Mouse (Mus musculus) liver, postnatal 0 days (tissue): ENCODE data around the gene Gm28048. TPM values are rescaled to one million over a fixed set of nuclear protein-coding genes. Genes with fewer than 3 reads are reported as not detected.

ENCODE experiments used
- ATAC-seq: fragments of 200-750 bp; cut with Nextera tagmentation; 2 replicates; pipeline ENCODE4 v1.8.0; 2017; ENCODE audit warnings: mild to moderate bottlenecking, moderate library complexity
- DNase-seq: peaks from one replicate; pipeline ENCODE4 v3.0.0-alpha.2; 2016
- H3K27ac ChIP-seq: fragments of 300-500 bp; sonication (generic); 2 replicates; pipeline ENCODE4 v1.5.1; 2014; ENCODE audit warnings: antibody characterized with exemption, moderate library complexity, mild to moderate bottlenecking, low read depth
- H3K27me3 ChIP-seq: fragments of 300-500 bp; sonication (generic); 2 replicates; pipeline ENCODE4 v1.6.1; 2014; ENCODE audit warnings: low read length, control low read depth, mixed read lengths; ENCODE audit not compliant: insufficient read depth
- H3K36me3 ChIP-seq: fragments of 300-500 bp; sonication (generic); replicated peaks from 2 replicates; pipeline ENCODE4 v1.6.1; 2014; ENCODE audit warnings: mild to moderate bottlenecking, control low read depth, low read length, moderate library complexity, mixed read lengths; ENCODE audit not compliant: insufficient read depth
- H3K4me1 ChIP-seq: fragments of 300-500 bp; sonication (generic); 2 replicates; pipeline ENCODE4 v1.6.1; 2014; ENCODE audit warnings: antibody characterized with exemption, mild to moderate bottlenecking, control low read depth; ENCODE audit not compliant: insufficient read depth
- H3K4me2 ChIP-seq: fragments of 300-500 bp; sonication (generic); 2 replicates; pipeline ENCODE4 v1.6.1; 2014; ENCODE audit warnings: low read depth, mild to moderate bottlenecking, low read length, moderate library complexity, mixed read lengths
- H3K4me3 ChIP-seq: fragments of 300-500 bp; sonication (generic); 2 replicates; pipeline ENCODE4 v1.5.1; 2014; ENCODE audit warnings: low read depth, low read length
- H3K9ac ChIP-seq: fragments of 300-500 bp; sonication (generic); replicated peaks from 2 replicates; pipeline ENCODE4 v1.6.1; 2014; ENCODE audit warnings: mild to moderate bottlenecking, moderate library complexity
- H3K9me3 ChIP-seq: fragments of 300-500 bp; sonication (generic); 2 replicates; pipeline ENCODE4 v1.6.1; 2016; ENCODE audit warnings: mild to moderate bottlenecking, control low read depth, low read length, mixed read lengths
- CTCF ChIP-seq: sonication (generic); IDR thresholded peaks from 2 replicates; pipeline ENCODE4 v1.5.1; 2016; ENCODE audit warnings: antibody characterized with exemption, low read depth
- EP300 ChIP-seq: IDR thresholded peaks from 2 replicates; pipeline ENCODE4 v1.6.1; 2016; ENCODE audit warnings: antibody characterized with exemption, low read depth, mild to moderate bottlenecking
- WGBS: fragments of 180-500 bp; shearing (Covaris S2); extraction: QIAGEN DNeasy Blood & Tissue Kit; methylation state at CpG from one replicate; pipeline ENCODE4 v1.1.7; 2014; ENCODE audit not compliant: insufficient replicate concordance; 5-methylcytosine and 5-hydroxymethylcytosine counted together
- polyA plus RNA-seq: library from polyadenylated mRNA; unstranded; fragments of >200 nt; fragmentation: Nextera tagmentation; extraction: Ambion mirVana; gene quantifications from 2 replicates; pipeline ENCODE4 v1.2.1, GENCODE M21; 2015

The Gm28048 gene
- polyA plus RNA-seq, 1 experiment from 2014 or later = 11.7 TPM

DNA sequence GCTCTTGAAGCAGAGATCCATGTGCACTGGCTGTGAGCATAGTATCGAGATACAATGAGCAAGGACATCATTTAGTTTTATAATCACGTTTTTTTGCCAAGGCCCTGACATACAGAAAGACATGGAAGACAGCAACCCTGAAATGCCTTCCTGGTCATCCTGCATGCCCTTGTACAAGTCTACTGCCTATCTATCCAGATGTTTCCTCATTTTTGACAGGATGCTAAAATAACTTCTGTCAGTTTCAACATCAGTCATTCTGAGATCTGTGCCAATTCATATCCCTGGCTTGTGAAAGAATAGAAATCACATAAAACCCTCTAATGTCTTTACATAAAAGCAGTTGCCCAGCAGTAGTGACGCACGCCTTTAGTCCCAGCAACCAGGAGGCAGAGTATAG lies 84.8 kb downstream of the Gm28048 start:
- DNase-seq (no peak), ATAC-seq (no peak)
- Histone ChIP-seq H3K4me1 (peaks cover 12% of the 10 kb centered on the region), H3K27ac (no peak overlapping the region), H3K9ac (no peak overlapping the region), H3K9me3 (no peaks in the 10 kb centered on the region), H3K4me2 (no peak overlapping the region), H3K27me3 (no peaks in the 10 kb centered on the region), H3K36me3 (peaks cover 2% of the 10 kb centered on the region; the same call in 1 of the 2 replicates), H3K4me3 (no peak overlapping the region)
- TF ChIP-seq EP300 (no peak), CTCF (no peak)
- 73% methylated on average over 4 of the region's 4 CpGs for WGBS

- Histone ChIP-seq H3K27ac (no peak overlapping the region), H3K4me3 (no peak overlapping the region), H3K9me3 (no peaks in the 10 kb centered on the region), H3K4me1 (peaks cover 26% of the 10 kb centered on the region), H3K27me3 (no peaks in the 10 kb centered on the region), H3K4me2 (no peak overlapping the region), H3K36me3 (no peaks in the 10 kb centered on the region), H3K9ac (no peak overlapping the region)
- TF ChIP-seq EP300 = no peak
- TF ChIP-seq CTCF = no peak
- no peak for DNase-seq
- WGBS = 51% methylated on average over 3 of the region's 3 CpGs
- no peak for ATAC-seq
These were observed 88.8 kb downstream of the Gm28048 start for GRCm38 (mm10) chr11:22893075-22893474.

- Histone ChIP-seq H3K27me3 (no peaks in the 10 kb centered on the region), H3K9me3 (no peaks in the 10 kb centered on the region), H3K4me2 (no peak overlapping the region), H3K4me1 (peaks cover 26% of the 10 kb centered on the region), H3K4me3 (no peak overlapping the region), H3K36me3 (no peaks in the 10 kb centered on the region), H3K27ac (peak overlapping the region; percentile 57; the same call in 1 of the 2 replicates), H3K9ac (no peak overlapping the region)
- ATAC-seq (no peak), DNase-seq (no peak)
- WGBS = 64% methylated on average over 6 of the region's 6 CpGs
- TF ChIP-seq CTCF = no peak
- TF ChIP-seq EP300 = no peak
These were observed 89.4 kb downstream of the Gm28048 start for GRCm38 (mm10) chr11:22892466-22892865.

GRCm38 (mm10) chr11:22891876-22892275 lies 90.0 kb downstream of the Gm28048 start:
- peak; percentile 88 for ATAC-seq
- TF ChIP-seq EP300 (no peak), CTCF (no peak)
- peak overlapping the region; percentile 57; the same call in 1 of the 2 replicates for H3K27ac ChIP-seq
- H3K9me3 ChIP-seq = no peaks in the 10 kb centered on the region
- H3K27me3 ChIP-seq = no peaks in the 10 kb centered on the region
- no peaks in the 10 kb centered on the region for H3K36me3 ChIP-seq
- DNase-seq = peak; percentile 50
- no peak overlapping the region for H3K9ac ChIP-seq
- WGBS = 53% methylated on average over 7 of the region's 7 CpGs
- no peak overlapping the region for H3K4me3 ChIP-seq
- peak overlapping the region; percentile 40; the same call in 1 of the 2 replicates for H3K4me2 ChIP-seq
- H3K4me1 ChIP-seq = peaks cover 26% of the 10 kb centered on the region

DNA sequence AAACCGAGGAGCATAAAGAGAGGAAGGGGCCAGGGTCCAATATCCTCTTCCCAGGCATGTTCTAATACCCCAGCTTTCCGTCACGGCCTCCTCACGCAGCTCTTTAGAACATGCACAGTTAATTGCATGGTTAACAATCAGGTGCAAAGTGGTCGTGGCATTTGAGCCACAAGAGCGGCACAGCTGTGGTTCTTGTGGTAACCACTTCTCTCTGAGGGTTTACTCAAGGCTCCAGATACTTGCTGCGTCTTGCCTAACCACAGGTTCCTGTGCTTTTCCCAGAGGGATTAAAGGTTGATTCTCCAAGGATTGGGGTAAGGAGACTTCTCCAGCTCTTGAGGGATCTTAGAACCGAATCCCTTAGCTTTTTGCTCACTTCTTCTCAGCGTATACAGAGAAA lies 90.6 kb downstream of the Gm28048 start:
- TF ChIP-seq EP300 (no peak), CTCF (no peak)
- H3K9me3 ChIP-seq = no peaks in the 10 kb centered on the region
- WGBS = 52% methylated on average over 9 of the region's 9 CpGs
- DNase-seq (no peak), ATAC-seq (no peak)
- H3K9ac ChIP-seq = no peak overlapping the region
- no peaks in the 10 kb centered on the region for H3K36me3 ChIP-seq
- H3K4me2 ChIP-seq = no peak overlapping the region; the same call in 1 of the 2 replicates
- H3K4me1 ChIP-seq = peaks cover 26% of the 10 kb centered on the region
- H3K27ac ChIP-seq = peak overlapping the region; percentile 57; the same call in 1 of the 2 replicates
- H3K4me3 ChIP-seq = no peak overlapping the region
- H3K27me3 ChIP-seq = no peaks in the 10 kb centered on the region

DNA sequence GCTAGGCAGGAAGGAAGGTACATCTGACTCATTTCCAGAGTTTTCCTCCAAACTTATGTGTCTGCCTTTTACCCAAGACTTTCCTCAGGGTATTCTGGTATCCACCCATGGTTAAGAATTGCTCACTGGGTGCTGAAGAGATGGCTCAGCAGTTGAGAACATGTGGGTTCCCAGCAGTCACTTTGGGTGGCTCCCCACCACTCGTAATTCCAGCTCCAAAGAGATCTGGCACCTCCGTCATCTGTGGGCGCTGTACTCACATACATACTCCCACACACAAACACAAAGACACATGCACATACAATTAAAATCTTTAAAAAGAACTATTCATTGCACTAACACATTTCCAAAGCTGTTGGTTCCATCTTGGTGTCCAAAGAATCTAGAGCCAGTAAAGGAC lies 92.7 kb downstream of the Gm28048 start:
- Histone ChIP-seq H3K4me2 (no peak overlapping the region), H3K36me3 (no peaks in the 10 kb centered on the region), H3K4me3 (no peak overlapping the region), H3K9me3 (no peaks in the 10 kb centered on the region), H3K4me1 (peaks cover 28% of the 10 kb centered on the region), H3K9ac (no peak overlapping the region), H3K27ac (no peak overlapping the region), H3K27me3 (no peaks in the 10 kb centered on the region)
- TF ChIP-seq EP300 (no peak), CTCF (no peak)
- ATAC-seq = no peak
- 85% methylated on average over 3 of the region's 3 CpGs for WGBS
- no peak for DNase-seq

DNA sequence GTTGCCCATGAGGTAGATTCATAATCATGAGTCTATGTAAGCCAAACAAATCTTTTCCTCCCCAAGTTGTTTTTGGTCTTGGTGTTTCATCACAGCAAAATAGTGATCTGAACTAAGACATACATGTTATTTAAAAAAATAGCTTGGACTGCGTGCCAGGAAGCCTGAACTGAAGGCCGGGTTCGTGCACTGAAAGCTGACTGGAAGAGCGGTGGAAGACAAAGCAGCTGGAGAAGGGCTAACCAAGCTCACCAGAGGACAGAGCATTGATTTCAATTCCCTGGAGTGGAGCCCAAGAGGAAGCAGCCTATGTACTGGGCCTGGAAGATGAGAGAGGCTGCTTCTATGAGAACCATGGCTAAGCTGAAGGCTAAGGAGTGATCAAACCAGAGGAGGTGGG lies 94.9 kb downstream of the Gm28048 start:
- no peak for ATAC-seq
- 89% methylated on average over 4 of the region's 4 CpGs for whole genome bisulfite sequencing
- no peak for TF ChIP-seq EP300
- no peak for TF ChIP-seq CTCF
- Histone ChIP-seq H3K27me3 (no peaks in the 10 kb centered on the region), H3K9me3 (no peaks in the 10 kb centered on the region), H3K4me2 (no peak overlapping the region), H3K36me3 (no peaks in the 10 kb centered on the region), H3K4me3 (no peak overlapping the region), H3K27ac (no peak overlapping the region), H3K4me1 (peaks cover 19% of the 10 kb centered on the region), H3K9ac (no peak overlapping the region)
- DNase-seq = no peak
